Mouse (Mus musculus): ENCODE results near the gene Rnf157. TPM values are rescaled to one million over a fixed set of nuclear protein-coding genes. Genes with fewer than 3 reads are reported as not detected.

Rnf157 gene
- polyA plus RNA-seq (2016; fragmentation: Nextera tagmentation; extraction: Ambion mirVana): 9.5 and 16.9 TPM in 2 replicates

- 4% methylated on average over 82 of the region's 82 CpGs for WGBS
- H3K27me3 ChIP-seq (ENCODE audit: insufficient read depth, poor library complexity, severe bottlenecking): peaks cover 37% of the 10 kb centered on the region
- peak within 1 kb of the TSS; percentile 93 for H3K27ac ChIP-seq
- H3K36me3 ChIP-seq: peaks cover 6% of the 10 kb centered on the region; the same call in 1 of the 2 replicates
- no peaks in the 10 kb centered on the region for H3K9me3 ChIP-seq
- H3K4me1 ChIP-seq (replicated peaks): peaks cover 37% of the 10 kb centered on the region
- peak within 1 kb of the TSS; percentile 84 for H3K4me3 ChIP-seq
- peak; percentile 87 for DNase-seq (ENCODE audit: low spot score)
These were observed at the start of gene Rnf157 for GRCm38 (mm10) chr11:116412904-116413630. Gene Rnf157, minus strand, starts transcription at chr11:116413032.

- no peak overlapping the region for H3K4me3 ChIP-seq
- H3K36me3 ChIP-seq: no peaks in the 10 kb centered on the region
- H3K9me3 ChIP-seq: no peaks in the 10 kb centered on the region
- no peak overlapping the region for H3K27ac ChIP-seq
- DNase-seq (ENCODE audit: low spot score): no peak
- WGBS: 56% methylated on average over 4 of the region's 4 CpGs
- H3K4me1 ChIP-seq (replicated peaks): peaks cover 15% of the 10 kb centered on the region
- H3K27me3 ChIP-seq (ENCODE audit: insufficient read depth, poor library complexity, severe bottlenecking): no peaks in the 10 kb centered on the region
These were observed 47.0 kb upstream of the Rnf157 start for GRCm38 (mm10) chr11:116459786-116460185.

GRCm38 (mm10) chr11:116456234-116456633 is 43.4 kb upstream of the Rnf157 start:
- DNase-seq (ENCODE audit: low spot score): no peak
- no peaks in the 10 kb centered on the region for H3K36me3 ChIP-seq
- no peak overlapping the region for H3K4me3 ChIP-seq
- 85% methylated on average over 8 of the region's 8 CpGs for WGBS
- no peak overlapping the region for H3K27ac ChIP-seq
- H3K9me3 ChIP-seq: no peaks in the 10 kb centered on the region
- H3K4me1 ChIP-seq (replicated peaks): peaks cover 9% of the 10 kb centered on the region; the same call in 1 of the 2 replicates
- no peaks in the 10 kb centered on the region for H3K27me3 ChIP-seq (ENCODE audit: insufficient read depth, poor library complexity, severe bottlenecking)

- Histone ChIP-seq H3K4me1 (replicated peaks) (0 out of 2 replicates have a peak, but pooled peaks cover 4% of the 10 kb centered on the region), H3K4me3 (no peak overlapping the region), H3K27me3 (ENCODE audit: insufficient read depth, poor library complexity, severe bottlenecking) (no peaks in the 10 kb centered on the region), H3K9me3 (peaks cover 10% of the 10 kb centered on the region; the same call in 1 of the 2 replicates), H3K36me3 (no peaks in the 10 kb centered on the region), H3K27ac (no peak overlapping the region)
- no peak for DNase-seq (ENCODE audit: low spot score)
- 91% methylated on average over 10 of the region's 10 CpGs for WGBS
These were observed 41.1 kb upstream of the Rnf157 start for GRCm38 (mm10) chr11:116453889-116454288.

- no peaks in the 10 kb centered on the region for H3K36me3 ChIP-seq
- H3K27me3 ChIP-seq (ENCODE audit: insufficient read depth, poor library complexity, severe bottlenecking): peaks cover 23% of the 10 kb centered on the region
- 96% methylated on average over 3 of the region's 3 CpGs for WGBS
- H3K4me1 ChIP-seq (replicated peaks): peaks cover 32% of the 10 kb centered on the region
- DNase-seq (ENCODE audit: low spot score): no peak
- peaks cover 10% of the 10 kb centered on the region; the same call in 1 of the 2 replicates for H3K9me3 ChIP-seq
- H3K4me3 ChIP-seq: no peak overlapping the region
- H3K27ac ChIP-seq: no peak overlapping the region
These were observed 36.5 kb upstream of the Rnf157 start for GRCm38 (mm10) chr11:116449341-116449740.

GRCm38 (mm10) chr11:116447822-116448221 is 35.0 kb upstream of the Rnf157 start:
- 76% methylated on average over 5 of the region's 5 CpGs for WGBS
- Histone ChIP-seq H3K9me3 (peaks cover 10% of the 10 kb centered on the region; the same call in 1 of the 2 replicates), H3K4me1 (replicated peaks) (peaks cover 45% of the 10 kb centered on the region), H3K36me3 (no peaks in the 10 kb centered on the region), H3K27ac (0 out of 2 replicates have a peak overlapping the region, but pooled peaks have one; percentile 36), H3K4me3 (no peak overlapping the region), H3K27me3 (ENCODE audit: insufficient read depth, poor library complexity, severe bottlenecking) (peaks cover 23% of the 10 kb centered on the region)
- no peak for DNase-seq (ENCODE audit: low spot score)

GRCm38 (mm10) chr11:116446308-116446887 is 33.6 kb upstream of the Rnf157 start:
- H3K27ac ChIP-seq: no peak overlapping the region
- H3K4me1 ChIP-seq (replicated peaks): peaks cover 52% of the 10 kb centered on the region
- DNase-seq (ENCODE audit: low spot score): no peak
- peaks cover 10% of the 10 kb centered on the region; the same call in 1 of the 2 replicates for H3K9me3 ChIP-seq
- WGBS: 14% methylated on average over 19 of the region's 19 CpGs
- H3K4me3 ChIP-seq: peak overlapping the region; percentile 14; the same call in 1 of the 2 replicates
- peaks cover 23% of the 10 kb centered on the region for H3K27me3 ChIP-seq (ENCODE audit: insufficient read depth, poor library complexity, severe bottlenecking)
- H3K36me3 ChIP-seq: no peaks in the 10 kb centered on the region

GRCm38 (mm10) chr11:116445596-116446307 is 32.9 kb upstream of the Rnf157 start:
- Histone ChIP-seq H3K27me3 (ENCODE audit: insufficient read depth, poor library complexity, severe bottlenecking) (peaks cover 23% of the 10 kb centered on the region), H3K4me3 (no peak overlapping the region), H3K4me1 (replicated peaks) (peaks cover 52% of the 10 kb centered on the region), H3K36me3 (peaks cover 3% of the 10 kb centered on the region; the same call in 1 of the 2 replicates), H3K9me3 (peaks cover 10% of the 10 kb centered on the region; the same call in 1 of the 2 replicates), H3K27ac (0 out of 2 replicates have a peak overlapping the region, but pooled peaks have one; percentile 13)
- DNase-seq (ENCODE audit: low spot score): peak; percentile 92
- 33% methylated on average over 16 of the region's 16 CpGs for WGBS

- no peaks in the 10 kb centered on the region for H3K9me3 ChIP-seq
- H3K4me3 ChIP-seq: no peak overlapping the region
- H3K36me3 ChIP-seq: peaks cover 22% of the 10 kb centered on the region
- peaks cover 23% of the 10 kb centered on the region for H3K27me3 ChIP-seq (ENCODE audit: insufficient read depth, poor library complexity, severe bottlenecking)
- H3K27ac ChIP-seq: no peak overlapping the region; the same call in 1 of the 2 replicates
- 86% methylated on average over 6 of the region's 6 CpGs for WGBS
- H3K4me1 ChIP-seq (replicated peaks): peaks cover 57% of the 10 kb centered on the region
- DNase-seq (ENCODE audit: low spot score): no peak
These were observed 31.1 kb upstream of the Rnf157 start for GRCm38 (mm10) chr11:116443935-116444334.

- Histone ChIP-seq H3K9me3 (no peaks in the 10 kb centered on the region), H3K4me1 (replicated peaks) (peaks cover 54% of the 10 kb centered on the region), H3K4me3 (no peak overlapping the region), H3K27ac (no peak overlapping the region), H3K27me3 (ENCODE audit: insufficient read depth, poor library complexity, severe bottlenecking) (peaks cover 23% of the 10 kb centered on the region), H3K36me3 (peaks cover 24% of the 10 kb centered on the region)
- 89% methylated on average over 6 of the region's 6 CpGs for WGBS
- DNase-seq (ENCODE audit: low spot score): no peak
These were observed 30.5 kb upstream of the Rnf157 start for GRCm38 (mm10) chr11:116443311-116443710.

GRCm38 (mm10) chr11:116442867-116443177 is 30.0 kb upstream of the Rnf157 start:
- Histone ChIP-seq H3K9me3 (no peaks in the 10 kb centered on the region), H3K36me3 (peaks cover 28% of the 10 kb centered on the region), H3K4me1 (replicated peaks) (peaks cover 49% of the 10 kb centered on the region), H3K27ac (no peak overlapping the region), H3K27me3 (ENCODE audit: insufficient read depth, poor library complexity, severe bottlenecking) (peaks cover 18% of the 10 kb centered on the region), H3K4me3 (no peak overlapping the region)
- WGBS: 83% methylated on average over 6 of the region's 6 CpGs
- DNase-seq (ENCODE audit: low spot score): no peak

- Histone ChIP-seq H3K27ac (no peak overlapping the region), H3K4me3 (no peak overlapping the region), H3K4me1 (replicated peaks) (peaks cover 54% of the 10 kb centered on the region), H3K27me3 (ENCODE audit: insufficient read depth, poor library complexity, severe bottlenecking) (peaks cover 13% of the 10 kb centered on the region), H3K9me3 (no peaks in the 10 kb centered on the region), H3K36me3 (peaks cover 33% of the 10 kb centered on the region)
- 83% methylated on average over 15 of the region's 15 CpGs for WGBS
- no peak for DNase-seq (ENCODE audit: low spot score)
These were observed 29.5 kb upstream of the Rnf157 start for GRCm38 (mm10) chr11:116442129-116442866.

Measured in hindbrain, embryonic 10.5 days (tissue).